Mouse (Mus musculus): ENCODE results near the gene Cnga3.

Gene Cnga3

DNA sequence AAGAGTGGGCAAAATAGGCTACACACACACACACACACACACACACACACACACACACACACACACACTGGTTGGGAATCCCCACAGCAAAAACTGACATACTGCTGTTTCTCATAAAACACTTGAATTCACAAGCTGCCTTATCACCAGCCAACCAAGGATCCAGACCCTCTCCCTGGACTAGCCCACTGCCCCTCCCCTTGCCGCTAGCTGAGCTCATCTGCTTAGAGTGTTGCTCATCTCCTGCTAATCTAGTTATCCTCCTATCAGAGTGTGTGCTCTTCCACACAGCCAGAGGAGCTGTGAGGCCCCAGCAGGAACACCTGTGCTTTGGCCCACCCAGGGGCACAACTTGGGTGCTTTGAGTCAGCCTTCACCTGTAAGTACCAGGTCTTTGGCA lies at the start of gene Cnga3:
Gene Cnga3, plus strand, starts transcription at position 291 of the 400 bp plus-strand sequence.
- DNase-seq: no peak

DNA sequence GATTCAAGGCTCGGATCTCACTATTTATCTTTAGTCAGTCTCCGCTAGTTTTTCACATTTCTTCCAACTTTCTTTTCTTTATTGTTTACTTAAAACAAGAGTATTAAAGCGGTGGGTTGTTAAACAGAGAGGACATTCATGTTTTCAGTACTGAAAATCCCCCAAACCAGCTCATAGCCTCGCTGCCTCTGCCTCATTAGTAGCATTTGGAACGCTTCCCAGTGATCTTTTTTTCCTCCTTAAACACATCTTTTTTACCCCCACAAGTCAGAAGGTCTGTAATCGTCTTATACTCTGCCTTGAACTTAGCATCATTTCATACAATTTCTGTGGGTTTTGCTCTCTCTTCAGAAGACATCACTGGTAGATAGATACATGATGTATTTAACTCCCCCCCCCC lies 48.2 kb upstream of the Cnga3 start:
- no peak for DNase-seq

DNA sequence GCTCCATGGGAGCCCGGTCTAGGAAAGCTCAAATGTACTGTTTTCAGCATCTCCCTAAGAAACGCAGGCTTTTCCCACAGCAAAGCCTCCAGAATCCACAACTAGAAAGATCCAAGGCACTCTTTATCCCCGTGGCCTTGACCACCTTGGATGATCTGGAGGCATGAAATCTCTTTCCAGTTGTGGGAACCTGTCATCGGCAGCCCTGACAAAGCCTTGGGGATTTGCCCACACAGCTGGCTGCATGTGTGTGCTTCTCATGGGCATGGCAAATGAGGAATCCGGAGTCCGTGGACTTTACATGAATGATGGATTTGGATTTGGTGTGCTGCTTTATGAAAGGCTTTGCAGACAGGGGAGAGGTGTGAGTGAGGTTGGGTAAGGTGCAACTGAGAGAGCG lies 46.3 kb upstream of the Cnga3 start:
- no peak for DNase-seq

DNA sequence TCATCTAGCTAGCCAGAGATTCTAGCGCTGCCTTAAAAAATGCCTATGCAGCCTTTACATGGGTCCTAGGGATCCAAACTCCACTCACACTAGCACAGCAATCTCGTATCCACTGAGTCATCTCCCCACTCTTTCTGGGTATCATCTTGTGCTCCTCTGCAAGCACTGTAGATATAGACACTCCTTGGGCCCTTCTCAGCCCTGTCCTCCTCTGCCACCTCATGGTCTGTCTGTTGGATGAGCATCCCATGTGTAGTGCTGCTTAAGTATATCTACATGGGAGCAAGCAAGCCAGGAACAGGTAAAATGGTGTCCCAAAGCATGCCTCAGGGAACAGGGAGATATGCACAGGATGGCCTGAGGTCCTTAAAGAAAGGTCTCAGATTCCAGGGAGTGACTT lies 36.4 kb upstream of the Cnga3 start:
- peak; percentile 3 for DNase-seq

DNA sequence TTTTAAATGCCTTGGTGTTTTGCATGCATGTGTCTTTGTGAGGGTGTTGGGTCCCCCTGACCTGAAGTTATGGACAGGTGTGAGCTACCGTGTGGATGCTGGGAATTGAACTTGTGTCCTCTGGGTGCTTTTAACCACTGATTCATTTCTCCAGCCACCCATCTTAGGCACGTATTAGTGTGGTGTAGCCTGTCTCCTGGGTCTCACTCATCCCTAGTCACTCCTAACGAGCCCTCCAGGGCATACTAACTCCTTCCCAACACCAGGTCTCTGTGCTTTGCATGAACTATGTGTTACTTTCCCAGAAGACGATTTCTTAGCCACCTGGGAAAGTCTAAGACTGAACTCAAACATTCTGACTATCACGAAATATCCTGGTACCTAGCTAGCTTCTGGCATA lies 34.4 kb upstream of the Cnga3 start:
- no peak for DNase-seq

DNA sequence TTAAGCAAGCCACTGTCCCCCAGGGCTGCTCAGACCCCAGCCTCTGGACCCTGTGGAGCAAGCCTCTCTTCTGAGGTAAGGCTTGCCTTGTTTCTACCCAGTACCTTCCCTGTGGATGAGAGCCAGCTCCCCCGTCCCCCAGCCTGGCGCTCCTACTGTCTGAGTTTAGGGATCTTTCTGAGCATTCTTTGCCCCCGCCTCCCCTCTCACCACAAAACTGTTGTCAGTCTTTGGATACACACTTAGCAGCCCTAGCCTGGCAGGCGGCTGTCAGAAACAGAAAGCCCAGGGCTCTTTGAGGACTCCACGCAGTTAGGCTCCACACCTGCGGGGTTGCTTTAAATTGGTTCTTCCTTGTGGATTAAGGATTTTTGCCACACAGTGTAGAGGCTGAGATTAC lies 27.2 kb upstream of the Cnga3 start:
- DNase-seq: no peak

DNA sequence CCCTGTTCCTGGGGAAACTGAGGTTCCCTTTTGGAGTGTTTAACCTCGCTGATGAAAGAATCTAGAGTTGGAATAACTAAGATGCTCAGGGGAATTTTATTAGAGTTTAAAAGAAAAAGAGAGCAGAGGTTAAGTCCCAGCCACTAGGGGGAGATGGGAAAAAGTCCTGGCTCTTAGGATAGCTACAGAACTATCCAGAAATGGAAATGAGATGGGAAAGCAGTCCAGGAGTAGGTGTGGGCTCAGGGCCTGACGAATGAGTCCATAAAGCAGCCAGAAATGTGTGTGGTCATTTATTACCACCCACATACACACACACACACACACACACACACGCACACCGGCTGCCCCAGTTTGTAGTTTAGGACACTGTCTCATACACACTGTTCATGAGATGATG lies 19.6 kb upstream of the Cnga3 start:
- DNase-seq: no peak

DNA sequence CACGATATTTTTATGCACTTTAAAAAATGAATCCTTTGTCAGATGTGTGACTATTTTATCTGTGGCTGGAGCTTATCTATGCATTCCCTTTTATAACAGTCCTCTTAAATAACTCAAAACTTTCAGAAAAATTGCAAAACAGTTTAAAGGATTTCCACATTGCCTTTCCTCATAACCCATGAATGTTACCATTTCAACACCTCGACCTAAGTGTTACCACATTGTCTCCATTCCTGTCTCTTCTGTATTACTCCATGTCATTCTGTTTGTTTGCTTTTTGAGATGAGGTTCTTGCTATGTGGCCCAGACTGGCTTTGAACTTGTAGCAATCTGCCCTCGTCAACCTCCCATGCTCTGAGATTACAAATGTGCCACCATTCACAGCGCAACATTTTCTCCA lies 12.8 kb upstream of the Cnga3 start:
- no peak for DNase-seq

DNA sequence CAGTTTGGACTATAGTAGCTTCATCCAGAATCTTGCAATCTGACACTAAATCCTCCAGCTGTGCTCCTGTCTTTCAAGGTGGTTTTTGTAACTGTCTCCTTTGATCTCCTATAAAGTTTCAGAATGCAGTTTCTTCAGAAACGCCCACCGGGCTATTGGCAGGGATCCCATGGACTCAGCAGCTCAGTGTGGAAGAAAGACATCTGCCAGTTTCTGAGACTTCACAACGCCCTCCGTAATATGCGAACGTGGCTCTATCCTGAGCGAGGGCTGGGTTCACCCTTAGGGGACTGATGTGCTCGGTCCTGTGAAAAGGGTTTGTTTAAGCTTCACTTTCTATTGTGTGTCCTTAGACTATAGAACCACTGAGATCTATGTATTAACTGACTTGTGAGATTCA lies 6.5 kb upstream of the Cnga3 start:
- no peak for DNase-seq

DNA sequence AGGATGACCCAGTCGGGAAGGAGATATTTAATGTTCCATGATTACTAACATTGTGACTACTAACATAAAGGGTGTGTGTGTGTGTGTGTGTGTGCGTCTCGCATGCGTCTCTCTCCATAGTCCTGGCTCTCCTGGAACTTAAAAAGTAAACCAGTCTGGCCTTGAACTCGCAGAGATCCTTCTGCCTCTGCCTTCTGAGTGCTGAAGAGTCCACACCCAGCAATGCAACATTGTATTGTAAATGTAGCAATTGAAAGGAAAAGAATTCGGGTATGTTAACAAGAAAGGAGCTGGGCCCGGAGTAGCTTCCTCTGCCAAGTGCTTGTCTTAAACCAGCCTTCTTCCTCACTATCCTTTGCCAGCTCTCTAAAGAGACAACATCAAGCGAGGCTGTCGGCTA lies 1.9 kb upstream of the Cnga3 start:
- no peak for DNase-seq

DNA sequence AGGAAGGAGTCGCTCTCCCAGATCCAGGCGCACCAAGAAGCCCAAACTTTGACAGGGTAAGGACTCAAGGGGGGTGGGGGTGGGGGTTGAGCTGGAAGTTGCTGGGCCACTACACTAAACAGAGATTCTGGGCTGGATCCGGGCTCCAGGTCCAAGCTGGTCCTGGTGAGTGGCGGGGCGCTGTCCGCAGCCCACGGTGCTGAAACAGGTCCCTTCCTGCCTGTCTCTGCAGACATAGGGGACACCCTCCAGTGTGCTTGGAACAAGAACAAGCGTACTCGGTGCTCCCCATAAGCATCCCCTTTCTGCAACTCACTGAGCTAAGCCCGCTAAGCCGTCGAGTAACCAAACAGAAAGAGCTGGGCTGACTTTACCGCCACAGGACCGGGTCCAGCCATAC lies 4.2 kb downstream of the Cnga3 start:
- no peak for DNase-seq

DNA sequence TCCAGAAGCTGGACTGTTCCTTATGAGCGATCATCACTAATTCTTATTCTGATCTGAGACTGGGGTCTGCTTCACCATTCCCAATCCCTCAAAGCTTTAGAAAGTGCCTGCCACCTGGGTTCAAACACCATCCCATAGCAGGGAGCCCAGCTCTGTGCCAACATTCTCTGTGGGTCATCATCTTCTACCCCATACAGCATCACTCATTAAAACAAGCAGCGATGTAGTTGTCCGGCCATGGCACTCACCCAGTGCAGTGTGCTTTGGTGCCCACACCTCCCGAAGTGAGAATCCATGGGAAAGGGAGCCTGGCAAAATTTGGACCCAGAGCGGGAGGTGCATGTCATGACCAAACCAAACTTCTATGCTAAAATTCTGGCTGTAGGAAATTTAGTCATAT lies 5.4 kb downstream of the Cnga3 start:
- DNase-seq: no peak

DNA sequence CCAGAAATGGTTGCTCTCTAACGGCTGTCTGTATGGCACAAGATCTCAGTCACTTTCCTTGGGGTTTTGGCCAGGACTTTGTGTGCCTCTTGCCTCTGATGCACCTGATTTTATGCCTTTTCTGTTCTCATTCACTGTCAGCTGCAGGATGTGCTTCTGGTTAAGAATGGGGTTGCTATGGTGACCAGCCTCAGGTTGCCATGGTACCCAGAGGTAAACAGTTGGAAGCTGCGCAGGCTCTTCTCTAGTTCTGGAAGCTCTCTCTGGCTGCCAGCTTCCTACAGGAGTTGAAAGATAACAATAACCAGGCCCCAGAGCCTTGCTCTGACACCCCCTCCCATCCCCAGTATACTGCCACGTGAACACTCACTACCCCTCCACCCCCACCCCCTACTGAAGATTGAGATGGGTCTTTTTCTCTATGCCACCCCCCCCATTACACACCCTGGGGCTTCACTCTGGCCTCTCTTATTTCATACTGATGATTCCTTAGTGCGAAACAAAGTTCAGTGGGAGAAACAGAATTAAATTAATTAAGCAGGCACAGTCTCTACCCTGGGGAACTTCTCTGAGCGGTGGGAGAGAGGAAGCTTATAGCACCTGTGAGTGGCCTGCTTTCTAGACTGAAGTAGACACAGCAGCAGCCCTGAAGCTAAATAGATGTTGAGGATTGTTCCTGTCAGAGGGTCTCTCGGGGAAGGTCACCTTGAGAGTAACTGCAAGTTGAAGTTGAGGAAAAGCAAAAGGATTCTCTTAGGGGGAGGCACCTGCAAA lies 6.1 kb downstream of the Cnga3 start:
- DNase-seq: peak; percentile 92

DNA sequence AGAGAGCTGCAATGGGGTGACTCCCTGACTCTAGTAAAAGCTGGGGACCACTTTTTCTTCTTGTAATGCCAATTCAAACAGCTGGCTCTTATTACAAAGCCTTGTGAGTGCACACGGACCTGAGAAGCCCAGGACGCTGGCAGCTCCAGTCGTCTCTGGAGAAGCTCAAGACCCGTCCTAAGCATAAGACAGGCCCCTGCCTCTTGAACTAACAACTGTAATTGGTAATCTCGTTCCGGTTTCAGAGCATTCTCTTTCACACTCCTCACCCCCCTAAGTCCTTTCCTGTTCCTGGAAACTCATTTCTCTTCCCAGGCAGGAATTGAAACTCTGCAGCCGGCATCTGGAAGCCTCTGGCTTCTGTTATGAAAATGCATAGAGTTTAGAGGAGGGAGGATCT lies 7.8 kb downstream of the Cnga3 start:
- no peak for DNase-seq

DNA sequence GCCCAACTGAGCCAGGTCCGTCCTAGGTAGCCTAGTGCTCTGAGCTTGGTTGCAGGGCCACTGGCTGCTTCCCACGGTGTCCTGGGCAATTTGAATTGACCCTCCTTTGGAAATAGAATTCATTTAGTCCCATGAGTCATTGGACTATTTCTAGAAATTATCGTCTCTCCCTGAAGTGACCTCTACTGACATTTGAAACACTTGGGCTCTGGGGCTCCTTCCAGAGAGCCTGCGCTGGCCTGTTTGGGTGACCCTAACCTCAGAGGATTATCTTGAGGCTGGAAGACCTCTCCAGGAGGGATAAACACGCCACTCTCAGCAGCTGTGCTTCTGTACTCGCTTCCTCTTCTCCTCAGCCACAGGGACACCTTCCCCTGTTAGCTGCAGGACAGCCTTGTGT lies 16.2 kb downstream of the Cnga3 start:
- no peak for DNase-seq

DNA sequence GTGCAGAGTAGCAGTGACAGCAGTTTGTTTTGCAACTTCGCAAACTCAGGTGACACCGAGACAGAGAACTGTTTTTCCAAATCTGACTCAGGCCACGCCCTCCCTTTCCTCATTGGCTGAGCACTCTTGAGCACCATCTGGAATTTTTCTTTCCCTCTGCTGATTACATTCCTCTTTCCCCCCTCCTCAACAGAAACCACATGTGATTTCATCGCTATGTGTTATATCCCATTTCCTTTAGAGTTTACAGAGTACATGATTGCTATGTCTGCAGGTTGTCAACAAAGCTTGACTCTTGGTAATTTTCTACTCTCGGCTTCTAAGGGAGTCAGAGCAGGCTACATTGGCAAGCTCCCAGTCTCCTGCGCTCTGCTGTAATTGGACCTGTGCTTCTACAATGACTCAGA lies 17.1 kb downstream of the Cnga3 start:
- peak; percentile 26 for DNase-seq

DNA sequence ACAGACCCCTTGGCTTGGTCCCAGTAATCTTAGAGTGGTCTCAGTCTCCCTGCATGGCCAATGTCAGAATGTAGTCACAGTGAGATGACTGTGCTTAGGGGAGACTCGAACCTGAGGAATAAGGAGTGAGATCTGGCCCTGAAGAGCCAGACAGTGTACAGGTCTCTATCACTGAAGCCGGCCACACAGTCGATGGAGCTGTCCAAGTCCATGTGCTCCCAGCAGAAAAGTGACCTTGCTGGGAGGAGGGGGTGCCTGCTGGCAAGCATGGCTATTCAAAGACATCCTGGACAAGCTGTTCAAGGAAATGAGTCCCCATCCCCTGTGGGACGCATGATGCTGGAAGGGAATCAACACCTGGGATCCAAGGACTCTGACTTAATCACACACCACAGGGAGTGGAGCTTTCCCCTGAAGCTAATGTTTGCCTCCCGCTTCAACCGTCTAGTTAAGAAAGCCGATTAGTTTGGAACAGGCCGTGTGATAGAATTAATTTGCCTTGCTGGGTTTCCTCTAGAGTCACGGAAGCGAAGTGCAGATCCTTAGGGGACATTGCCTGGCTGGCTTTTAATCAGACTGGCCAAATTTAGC lies 24.9 kb downstream of the Cnga3 start:
- DNase-seq: no peak

DNA sequence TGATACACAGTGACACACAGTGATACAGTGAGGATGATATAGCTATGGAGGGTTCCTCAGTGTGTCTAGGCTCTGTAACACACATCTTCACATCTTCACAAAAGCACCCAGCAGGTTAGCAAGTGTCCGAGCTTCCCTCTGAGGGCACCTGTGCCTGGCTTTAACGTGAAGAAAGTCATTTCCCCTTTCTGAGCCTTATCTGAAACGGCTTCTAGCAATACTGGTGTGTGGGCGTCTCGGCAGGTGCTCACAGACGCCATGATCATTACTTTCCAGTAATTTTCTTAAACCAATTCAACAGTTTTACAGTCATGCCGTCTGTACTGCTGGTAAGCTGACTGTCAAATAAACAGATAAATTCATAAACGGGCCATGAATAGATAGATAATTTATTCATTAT lies 28.0 kb downstream of the Cnga3 start:
- no peak for DNase-seq

DNA sequence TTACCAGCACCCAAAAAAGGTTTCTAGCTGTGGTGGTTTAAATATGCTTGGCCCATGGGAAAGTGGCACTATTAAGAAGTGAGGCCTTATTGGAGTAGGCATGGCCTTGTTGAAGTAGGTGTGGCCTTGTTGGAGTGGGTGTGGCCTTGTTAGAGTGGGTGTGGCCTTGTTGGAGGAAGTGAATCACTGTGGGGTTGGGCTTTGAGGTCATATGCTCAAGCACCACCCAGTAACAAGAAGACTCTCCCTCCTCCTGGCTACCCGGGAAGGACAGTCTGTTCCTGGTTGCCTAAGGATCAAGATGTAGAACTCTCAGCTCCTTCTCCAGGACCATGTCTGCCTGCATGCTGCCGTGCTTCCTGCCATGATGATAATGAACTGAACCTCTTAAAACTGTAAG lies 32.2 kb downstream of the Cnga3 start:
- DNase-seq: no peak

DNA sequence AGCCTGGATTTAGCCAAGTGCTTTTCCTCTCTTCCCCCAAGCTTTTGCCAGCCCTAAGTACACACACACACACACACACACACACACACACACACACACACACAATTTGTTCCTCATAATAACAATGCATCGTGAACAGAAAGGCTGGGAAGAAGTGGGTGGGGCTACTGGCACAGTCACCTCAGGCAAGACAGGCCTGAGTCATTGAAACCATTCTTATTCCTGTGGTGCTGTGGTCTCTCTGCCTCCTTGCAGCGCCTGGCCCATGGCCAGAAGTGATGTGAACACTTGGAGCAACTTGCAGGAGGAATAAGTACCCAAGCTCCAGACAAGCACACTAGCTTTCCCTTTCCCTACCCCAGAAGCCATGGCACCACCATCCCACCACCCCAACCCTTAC lies 34.2 kb downstream of the Cnga3 start:
- peak; percentile 50 for DNase-seq

DNA sequence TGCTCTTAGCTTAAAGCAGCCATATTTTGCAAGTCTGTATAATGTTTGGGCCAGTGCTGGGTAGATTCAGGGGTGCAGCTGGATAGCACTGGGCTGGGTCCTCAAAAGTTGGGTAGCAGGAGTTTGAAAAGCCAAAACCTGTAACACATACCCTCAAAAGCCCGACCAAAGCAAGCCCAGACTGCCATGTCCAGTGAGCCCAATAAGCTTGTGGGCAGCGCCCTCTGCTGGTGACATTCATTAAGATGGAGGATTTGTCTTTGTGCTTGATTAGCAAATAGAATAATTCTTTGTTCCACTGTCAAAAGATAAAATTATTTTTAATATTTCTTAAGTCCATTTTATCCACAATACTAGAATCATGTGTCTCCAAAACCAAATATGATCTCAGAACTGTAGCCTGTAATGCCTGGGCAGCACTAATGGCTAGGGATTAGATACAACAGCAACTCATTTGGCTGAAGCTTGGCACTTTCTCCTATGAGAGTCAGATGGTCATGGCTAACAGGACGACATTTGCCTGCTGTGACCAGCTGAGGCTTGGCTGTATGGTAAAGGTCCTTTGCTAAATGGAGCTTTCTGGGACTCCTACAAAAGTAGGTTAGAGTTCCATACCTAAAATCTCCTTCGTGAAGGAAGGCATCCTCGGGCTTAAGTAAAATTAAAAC lies 36.5 kb downstream of the Cnga3 start:
- DNase-seq: peak; percentile 73

DNA sequence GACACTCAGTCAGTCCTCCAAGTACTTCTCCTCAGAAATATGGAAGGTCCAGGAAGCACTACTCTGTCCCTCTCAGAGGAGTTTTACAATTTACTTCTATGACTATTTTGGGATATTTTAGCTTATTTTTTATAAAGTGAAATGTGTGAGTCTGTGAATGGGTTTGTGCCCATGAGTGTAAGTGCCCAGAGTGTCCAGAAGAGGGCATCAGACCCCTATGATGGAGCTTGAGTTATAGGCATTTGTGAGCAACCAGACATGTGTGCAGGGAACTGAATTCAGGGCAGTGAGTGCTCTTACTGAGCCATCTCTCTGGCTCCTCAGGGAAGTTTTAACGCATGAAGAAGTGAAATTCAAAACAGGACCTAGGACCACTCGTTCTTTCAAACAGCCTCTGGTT lies 44.2 kb downstream of the Cnga3 start:
- DNase-seq: no peak

DNA sequence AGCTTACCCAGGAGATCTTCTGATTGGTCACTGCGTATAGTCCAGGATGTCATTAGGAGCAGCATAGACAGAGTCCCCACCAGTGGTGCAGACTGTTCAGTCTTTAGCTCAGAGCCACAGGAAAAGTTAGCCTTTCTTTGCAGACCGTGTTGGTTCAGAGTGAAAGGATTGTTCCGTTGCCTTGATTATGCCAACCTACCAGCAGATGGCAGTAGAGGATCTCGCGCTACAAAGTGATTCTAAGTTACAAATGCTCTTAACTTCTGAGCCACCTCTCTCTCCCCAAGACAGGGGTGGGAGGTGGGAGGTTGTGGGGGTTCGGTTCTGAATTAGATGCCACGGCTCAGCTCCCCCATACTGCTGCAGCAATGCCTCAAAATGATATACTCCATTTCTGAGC lies 58.2 kb downstream of the Cnga3 start:
- DNase-seq: peak; percentile 68

DNA sequence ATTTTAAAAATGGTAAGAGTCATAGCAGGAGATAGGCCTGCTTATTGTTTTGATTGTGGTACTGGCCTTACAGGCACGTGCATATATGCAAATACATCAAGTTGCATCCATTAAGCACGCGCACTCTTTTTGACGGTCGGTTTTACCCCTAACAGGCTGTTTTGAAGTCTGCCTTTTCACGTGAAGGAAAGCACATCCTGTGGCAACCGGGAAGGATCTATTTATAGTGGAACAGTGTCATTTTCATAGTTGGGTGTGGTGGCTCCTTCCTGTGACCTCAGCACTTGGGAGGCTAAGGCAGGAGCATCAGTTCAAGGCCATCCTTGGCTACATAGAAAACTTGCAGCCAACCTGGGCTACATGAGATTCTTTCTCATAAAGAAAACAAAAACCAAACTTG lies 72.3 kb downstream of the Cnga3 start:
- DNase-seq: no peak

DNA sequence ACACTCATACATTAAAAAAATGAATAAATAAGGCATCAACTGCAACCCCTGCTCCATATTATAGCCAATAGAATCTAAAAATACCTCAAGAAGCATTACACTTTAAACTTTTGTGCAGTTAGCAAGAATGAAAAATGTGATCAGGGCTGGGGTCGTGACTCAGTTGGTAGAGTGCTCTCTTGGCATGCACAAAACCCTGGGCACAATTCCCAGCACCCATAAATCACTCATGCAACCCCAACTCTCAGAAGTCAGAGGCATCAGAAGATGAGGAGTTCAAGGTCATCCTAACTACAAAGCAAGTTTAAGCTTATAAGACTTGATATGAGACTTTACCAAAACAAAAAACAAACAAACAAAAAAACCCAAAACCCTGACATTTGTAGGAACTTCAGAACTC lies 73.5 kb downstream of the Cnga3 start:
- DNase-seq: no peak
